Mouse (Mus musculus): Measurements from ENCODE around the gene Higd1a.

DNA sequence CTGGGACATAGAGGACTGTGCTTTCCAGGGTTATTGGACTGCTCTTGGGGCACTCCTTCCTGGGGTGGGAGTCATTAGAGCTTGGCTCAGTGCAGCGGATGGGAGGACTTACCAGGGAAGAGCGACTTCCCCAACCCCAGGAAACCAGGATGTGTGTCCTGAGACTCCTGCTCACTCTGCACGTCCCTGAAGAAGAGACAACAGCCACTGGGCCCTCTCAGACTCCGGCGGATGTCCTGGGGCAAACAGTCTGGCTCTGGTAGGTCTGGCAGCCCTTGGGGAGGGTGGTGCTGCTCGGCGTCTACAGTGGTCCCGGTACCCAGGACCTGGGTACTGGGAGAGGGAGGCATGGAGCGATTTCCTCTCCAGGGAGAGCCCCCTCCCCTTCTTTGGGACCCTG, 40.1 kb upstream of the Higd1a start, which contains the start of gene Ackr2:
- TF ChIP-seq CTCF (IDR thresholded peaks at IDR 0.05; ENCODE audit: low read depth) = no peak
- TF ChIP-seq EP300 (optimal IDR thresholded peaks at IDR 0.05) = no peak

Measured in stomach, postnatal 0 days (tissue).